Mouse (Mus musculus): ENCODE data around the gene Wnk2.

DNA sequence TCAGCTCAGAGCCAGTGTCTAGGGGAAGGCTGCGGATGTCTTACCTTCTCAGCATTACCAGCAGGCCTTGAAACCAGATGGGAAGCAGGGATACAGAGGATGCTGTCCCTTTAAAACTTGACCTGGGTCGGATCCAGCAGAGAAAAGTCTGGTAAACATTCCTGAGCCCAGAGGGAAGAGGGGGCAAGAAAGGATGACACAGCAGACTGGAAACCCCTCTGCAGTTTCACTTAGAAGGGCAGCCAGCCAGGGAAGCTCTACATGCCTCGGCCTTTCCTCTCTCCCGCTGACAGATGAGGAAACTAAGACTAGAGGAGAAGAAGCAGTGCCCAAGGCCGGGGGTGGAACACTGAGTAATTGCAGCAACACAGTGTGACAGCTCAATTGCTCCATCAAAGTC, 35.8 kb upstream of the Wnk2 start:
- TF ChIP-seq CTCF (conservative IDR thresholded peaks at IDR 0.05; ENCODE audit: low read length) (no peak), POU5F1 (IDR thresholded peaks at IDR 0.05; ENCODE audit: borderline replicate concordance, low read length) (no peak)
